Mouse (Mus musculus) heart, embryonic 14.5 days (tissue): ENCODE measurements around the gene Clec12a. TPM values are rescaled to one million over a fixed set of nuclear protein-coding genes. Genes with fewer than 3 reads are reported as not detected.

Experiments
- ATAC-seq: fragments of 200-750 bp; cut with Nextera tagmentation; 2 replicates; pipeline ENCODE4 v1.8.0; 2017; ENCODE audit warnings: low read depth, moderate TSS enrichment; ENCODE audit not compliant: insufficient number of reproducible peaks, insufficient read depth, low FRiP score
- H3K27ac ChIP-seq, 2 experiments: fragments of 200-500 bp in 1 of 2; fragments of 300-500 bp in 1 of 2; sonication (generic) in 1 of 2; replicated peaks in 1 of 2; 2 replicates each; pipeline ENCODE4 v1.5.1; 2012 to 2014; ENCODE audit warnings: low read depth in 2 of 2, low read length in 2 of 2, control low read depth in 1 of 2, mild to moderate bottlenecking in 1 of 2, mixed read lengths in 1 of 2; ENCODE audit not compliant: control insufficient read depth in 1 of 2, insufficient read depth in 1 of 2
- H3K27me3 ChIP-seq: fragments of 300-500 bp; sonication (generic); 2 replicates; pipeline ENCODE4 v1.6.1; 2014; ENCODE audit warnings: mild to moderate bottlenecking, low read length, control low read depth; ENCODE audit not compliant: control insufficient read depth, insufficient read depth
- H3K36me3 ChIP-seq: fragments of 300-500 bp; sonication (generic); 2 replicates; pipeline ENCODE4 v1.6.1; 2014; ENCODE audit warnings: mild to moderate bottlenecking, control low read depth, low read length, mixed read lengths; ENCODE audit not compliant: control insufficient read depth, insufficient read depth
- H3K4me1 ChIP-seq, 2 experiments: fragments of 200-500 bp in 1 of 2; fragments of 300-500 bp in 1 of 2; sonication (generic) in 1 of 2; 2 replicates each; pipeline ENCODE4 v1.6.1; 2012 to 2014; ENCODE audit warnings: low read length in 2 of 2, control low read depth in 1 of 2, mixed read lengths in 1 of 2; ENCODE audit not compliant: control insufficient read depth in 2 of 2, insufficient read depth in 2 of 2
- H3K4me2 ChIP-seq: fragments of 300-500 bp; sonication (generic); 2 replicates; pipeline ENCODE4 v1.6.1; 2014; ENCODE audit warnings: mild to moderate bottlenecking, low read length
- H3K4me3 ChIP-seq, 2 experiments: fragments of 200-500 bp in 1 of 2; fragments of 300-500 bp in 1 of 2; sonication (generic) in 1 of 2; 2 replicates each; pipeline ENCODE4 v1.5.1; 2012 to 2014; ENCODE audit warnings: low read length in 2 of 2, mild to moderate bottlenecking in 2 of 2, control low read depth in 1 of 2, low read depth in 1 of 2, moderate library complexity in 1 of 2; ENCODE audit not compliant: control insufficient read depth in 1 of 2, insufficient read depth in 1 of 2
- H3K9ac ChIP-seq: fragments of 300-500 bp; sonication (generic); 2 replicates; pipeline ENCODE4 v1.6.1; 2014; ENCODE audit warnings: mild to moderate bottlenecking, low read length
- H3K9me3 ChIP-seq: fragments of 300-500 bp; sonication (generic); 2 replicates; pipeline ENCODE4 v1.6.1; 2016; ENCODE audit warnings: low read length, control low read depth; ENCODE audit not compliant: control insufficient read depth
- whole genome bisulfite sequencing: fragments of 180-500 bp; shearing (Covaris S2); extraction: QIAGEN DNeasy Blood & Tissue Kit; methylation state at CpG from one replicate; pipeline ENCODE4 v1.1.7; 2014; 5-methylcytosine and 5-hydroxymethylcytosine counted together
- polyA plus RNA-seq: library from polyadenylated mRNA; unstranded; fragments of >200 nt; fragmentation: Nextera tagmentation; extraction: Ambion mirVana; gene quantifications from 2 replicates; pipeline ENCODE4 v1.2.1, GENCODE M21; 2014

Clec12a gene
- polyA plus RNA-seq, 1 experiment from 2014 or later: 1.1 TPM

GRCm38 (mm10) chr6:129393732-129394131 is 51.2 kb downstream of the Clec12a start:
- no peak overlapping the region for H3K4me2 ChIP-seq
- no peaks in the 10 kb centered on the region for H3K4me1 ChIP-seq
- no peaks in the 10 kb centered on the region for H3K36me3 ChIP-seq
- H3K4me3 ChIP-seq: no peak overlapping the region
- 0 out of 2 replicates have a peak, but pooled peaks have one; percentile 35 for ATAC-seq
- no peak overlapping the region for H3K27ac ChIP-seq
- no peaks in the 10 kb centered on the region for H3K9me3 ChIP-seq
- H3K9ac ChIP-seq: no peak overlapping the region
- H3K27me3 ChIP-seq: no peaks in the 10 kb centered on the region
- 73% methylated on average over 6 of the region's 6 CpGs for WGBS

DNA sequence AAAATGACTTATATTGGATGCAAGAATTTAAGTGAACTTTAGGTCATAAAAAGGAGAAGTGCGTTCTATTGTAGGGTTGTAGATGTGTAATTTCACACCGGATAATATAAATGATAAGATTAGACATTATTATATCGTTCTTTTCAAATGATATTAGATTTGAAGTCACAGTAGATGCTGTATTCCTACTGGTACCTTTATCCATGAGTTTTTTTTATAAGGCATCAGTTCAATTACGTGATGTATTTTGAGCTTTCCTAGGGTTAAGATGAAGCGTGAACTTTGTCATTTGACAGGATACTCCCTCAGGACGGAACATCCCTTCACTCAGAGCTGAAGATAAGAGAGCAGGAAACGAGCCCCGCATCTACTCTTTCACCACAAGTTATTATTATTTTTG is 54.5 kb downstream of the Clec12a start, which contains the start of gene Clec1b:
Gene Clec1b (plus strand): TSS at position 301 of the 400 bp plus-strand sequence.
- WGBS: 55% methylated on average over 8 of the region's 8 CpGs
- no peak within 1 kb of the TSS for H3K27ac ChIP-seq
- no peak within 1 kb of the TSS for H3K4me2 ChIP-seq
- no peak within 1 kb of the TSS for H3K4me3 ChIP-seq
- ATAC-seq: no peak
- no peaks in the 10 kb centered on the region for H3K9me3 ChIP-seq
- no peaks in the 10 kb centered on the region for H3K27me3 ChIP-seq
- H3K36me3 ChIP-seq: no peaks in the 10 kb centered on the region
- no peak within 1 kb of the TSS for H3K9ac ChIP-seq
- H3K4me1 ChIP-seq: peaks cover 0 to 3% of the 10 kb centered on the region in 2 experiments; a peak in 2 of 4 replicates

DNA sequence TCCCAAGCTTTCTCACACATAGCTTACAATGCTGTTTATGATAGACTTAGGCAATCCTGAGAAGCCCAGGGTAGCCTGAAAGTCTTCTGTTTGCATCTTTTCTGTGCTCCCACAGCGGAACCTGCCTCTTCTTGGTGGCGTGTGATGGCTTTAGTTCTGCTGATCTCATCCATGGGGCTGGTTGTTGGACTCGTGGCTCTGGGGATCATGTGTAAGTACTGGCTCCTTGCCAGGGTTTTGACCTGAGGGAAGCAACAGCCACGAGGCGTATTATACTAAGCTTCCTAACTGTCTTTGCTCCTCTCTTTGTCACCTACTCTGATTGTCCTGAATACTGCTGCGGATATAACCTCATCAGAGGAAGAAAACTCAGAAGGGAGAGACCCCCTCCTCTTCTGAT is 57.5 kb downstream of the Clec12a start:
- no peak overlapping the region for H3K4me3 ChIP-seq
- no peak overlapping the region for H3K9ac ChIP-seq
- H3K27ac ChIP-seq: peak overlapping the region in 1 of 2 experiments; percentile 33; a peak in 1 of 4 replicates
- ATAC-seq: no peak
- H3K27me3 ChIP-seq: no peaks in the 10 kb centered on the region
- 33% methylated on average over 6 of the region's 6 CpGs for WGBS
- H3K36me3 ChIP-seq: no peaks in the 10 kb centered on the region
- H3K4me2 ChIP-seq: no peak overlapping the region
- no peaks in the 10 kb centered on the region for H3K9me3 ChIP-seq
- H3K4me1 ChIP-seq: peaks cover 0 to 3% of the 10 kb centered on the region in 2 experiments; a peak in 2 of 4 replicates

GRCm38 (mm10) chr6:129402404-129402803 is 59.9 kb downstream of the Clec12a start:
- Histone ChIP-seq H3K4me2 (no peak overlapping the region), H3K9ac (no peak overlapping the region), H3K9me3 (no peaks in the 10 kb centered on the region), H3K4me1 (peaks cover 0 to 3% of the 10 kb centered on the region in 2 experiments; a peak in 2 of 4 replicates), H3K36me3 (no peaks in the 10 kb centered on the region), H3K4me3 (no peak overlapping the region), H3K27me3 (no peaks in the 10 kb centered on the region), H3K27ac (no peak overlapping the region)
- 90% methylated on average over 2 of the region's 2 CpGs for WGBS
- no peak for ATAC-seq

DNA sequence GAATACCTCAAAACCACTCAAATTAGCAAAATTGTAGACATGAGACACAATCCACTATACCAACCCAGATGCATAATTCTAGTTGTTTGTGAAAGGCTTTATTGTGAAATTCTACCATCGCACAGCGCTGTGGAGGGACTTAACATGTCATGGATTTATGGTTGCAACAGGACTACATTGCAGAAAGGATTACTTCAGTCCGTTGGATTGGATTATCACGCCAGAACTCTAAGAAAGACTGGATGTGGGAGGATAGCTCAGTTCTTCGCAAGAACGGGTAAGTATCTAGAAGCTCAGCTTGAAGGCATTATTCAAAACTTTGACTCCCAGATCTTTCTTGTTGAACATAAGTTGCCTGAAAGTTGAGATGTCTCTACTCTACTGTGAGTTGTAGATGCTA is 60.9 kb downstream of the Clec12a start:
- WGBS: 80% methylated on average over 6 of the region's 6 CpGs
- ATAC-seq: no peak
- Histone ChIP-seq H3K9ac (no peak overlapping the region), H3K9me3 (no peaks in the 10 kb centered on the region), H3K4me2 (no peak overlapping the region), H3K4me1 (peaks cover 0 to 3% of the 10 kb centered on the region in 2 experiments; a peak in 2 of 4 replicates), H3K27me3 (no peaks in the 10 kb centered on the region), H3K36me3 (no peaks in the 10 kb centered on the region), H3K27ac (no peak overlapping the region), H3K4me3 (no peak overlapping the region)

GRCm38 (mm10) chr6:129405999-129406398 is 63.5 kb downstream of the Clec12a start:
- no peak overlapping the region for H3K4me2 ChIP-seq
- no peak overlapping the region for H3K4me3 ChIP-seq
- H3K36me3 ChIP-seq: no peaks in the 10 kb centered on the region
- no peak for ATAC-seq
- no peaks in the 10 kb centered on the region for H3K4me1 ChIP-seq
- H3K27ac ChIP-seq: no peak overlapping the region
- H3K9me3 ChIP-seq: no peaks in the 10 kb centered on the region
- no peak overlapping the region for H3K9ac ChIP-seq
- H3K27me3 ChIP-seq: no peaks in the 10 kb centered on the region

DNA sequence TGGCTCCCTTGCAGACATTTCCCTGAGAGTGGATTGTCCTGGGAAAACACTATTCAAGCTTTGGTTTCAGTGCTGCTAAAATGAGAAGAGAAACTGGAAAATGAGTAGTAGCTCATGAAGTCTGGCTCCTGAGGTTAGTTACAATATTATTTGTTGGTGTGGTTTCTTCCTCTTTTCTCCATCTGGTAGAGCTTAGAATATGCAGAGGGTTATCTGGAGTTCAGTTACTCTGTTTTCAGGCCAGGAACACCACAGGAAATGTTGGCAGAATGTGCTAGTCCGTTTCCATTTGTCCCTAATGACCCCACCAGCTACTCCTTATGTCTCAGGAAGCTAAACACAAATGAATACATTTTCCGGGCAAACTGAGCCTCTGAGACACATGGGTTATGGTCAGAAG is 64.8 kb downstream of the Clec12a start:
- peak overlapping the region; percentile 22 to 48; a peak in 3 of 4 replicates for H3K27ac ChIP-seq
- WGBS: 42% methylated on average over 2 of the region's 2 CpGs
- no peak overlapping the region for H3K9ac ChIP-seq
- no peak overlapping the region for H3K4me2 ChIP-seq
- H3K4me3 ChIP-seq: no peak overlapping the region
- H3K4me1 ChIP-seq: no peaks in the 10 kb centered on the region
- H3K9me3 ChIP-seq: no peaks in the 10 kb centered on the region
- no peak for ATAC-seq
- no peaks in the 10 kb centered on the region for H3K36me3 ChIP-seq
- no peaks in the 10 kb centered on the region for H3K27me3 ChIP-seq

- Histone ChIP-seq H3K9me3 (no peaks in the 10 kb centered on the region), H3K9ac (no peak within 1 kb of the TSS), H3K27me3 (no peaks in the 10 kb centered on the region), H3K4me3 (no peak within 1 kb of the TSS), H3K4me2 (no peak within 1 kb of the TSS), H3K27ac (0 out of 4 replicates have a peak within 1 kb of the TSS, but pooled peaks of 1 of the 2 experiments have one; percentile 48), H3K36me3 (no peaks in the 10 kb centered on the region), H3K4me1 (no peaks in the 10 kb centered on the region)
- WGBS: 74% methylated on average over 2 of the region's 2 CpGs
- ATAC-seq: no peak
Observed at GRCm38 (mm10) chr6:129408562-129408961, 66.1 kb downstream of the Clec12a start, which contains the start of gene Clec9a. Gene Clec9a, plus strand, starts transcription at chr6:129408862.
